Mouse (Mus musculus) lung, postnatal 25 days (tissue): ENCODE results near the gene Bace2.

Source experiments
- DNase-seq: peaks from one replicate; pipeline ENCODE4 v3.0.0; 2022; ENCODE audit warnings: low spot score

Gene Bace2

GRCm38 (mm10) chr16:97467993-97468791 lies 111.7 kb downstream of the Bace2 start:
- DNase-seq, result no peak

- DNase-seq, result no peak
Measured at GRCm38 (mm10) chr16:97474671-97475070, 118.1 kb downstream of the Bace2 start.

- DNase-seq, result no peak
Measured at GRCm38 (mm10) chr16:97475581-97475980, 119.0 kb downstream of the Bace2 start.

- no peak for DNase-seq
Measured at GRCm38 (mm10) chr16:97476524-97476923, 120.0 kb downstream of the Bace2 start.

- DNase-seq, result no peak
Measured at GRCm38 (mm10) chr16:97478655-97479054, 122.1 kb downstream of the Bace2 start.

- DNase-seq, result no peak
Measured at GRCm38 (mm10) chr16:97492369-97492768, 135.8 kb downstream of the Bace2 start.
